Mouse (Mus musculus) naive thymus-derived CD4-positive, alpha-beta T cell, adult 5 months (primary cell): ENCODE results near the gene Tmem218. TPM values are rescaled to one million over a fixed set of nuclear protein-coding genes. Genes with fewer than 3 reads are reported as not detected.

ENCODE experiments used
- polyA plus RNA-seq: library from polyadenylated mRNA; unstranded; fragments of 100-300 nt; shearing (Covaris generic); gene quantifications from one replicate; pipeline ENCODE4 v1.2.1, GENCODE M21; 2017

Gene Tmem218
- polyA plus RNA-seq = 1.7 TPM

DNA sequence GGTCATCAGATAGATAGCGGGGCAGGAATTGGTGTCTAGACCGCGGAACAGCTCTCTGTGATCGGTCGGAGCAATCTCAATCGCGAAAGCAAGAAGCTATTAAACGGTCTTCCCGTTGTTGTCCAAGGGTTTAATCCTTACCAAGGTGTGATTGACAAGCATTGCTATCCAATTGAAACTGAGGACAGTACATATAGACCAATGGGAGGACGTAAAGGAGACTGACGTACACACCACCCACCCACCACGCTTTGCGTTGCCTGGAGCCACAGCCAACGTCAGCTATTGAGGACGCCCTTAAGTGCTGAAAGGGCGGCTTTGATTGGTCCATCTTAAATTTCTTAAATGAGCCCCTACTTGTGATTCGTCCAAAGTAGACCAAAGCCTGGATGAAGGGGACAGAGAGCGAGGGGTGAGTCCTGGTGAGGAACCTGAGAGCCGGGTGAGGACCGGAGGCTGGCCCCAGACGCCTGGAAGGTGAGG lies at the start of gene Tmem218:
Gene Tmem218, plus strand, starts transcription at position 295 of the 483 bp plus-strand sequence.

DNA sequence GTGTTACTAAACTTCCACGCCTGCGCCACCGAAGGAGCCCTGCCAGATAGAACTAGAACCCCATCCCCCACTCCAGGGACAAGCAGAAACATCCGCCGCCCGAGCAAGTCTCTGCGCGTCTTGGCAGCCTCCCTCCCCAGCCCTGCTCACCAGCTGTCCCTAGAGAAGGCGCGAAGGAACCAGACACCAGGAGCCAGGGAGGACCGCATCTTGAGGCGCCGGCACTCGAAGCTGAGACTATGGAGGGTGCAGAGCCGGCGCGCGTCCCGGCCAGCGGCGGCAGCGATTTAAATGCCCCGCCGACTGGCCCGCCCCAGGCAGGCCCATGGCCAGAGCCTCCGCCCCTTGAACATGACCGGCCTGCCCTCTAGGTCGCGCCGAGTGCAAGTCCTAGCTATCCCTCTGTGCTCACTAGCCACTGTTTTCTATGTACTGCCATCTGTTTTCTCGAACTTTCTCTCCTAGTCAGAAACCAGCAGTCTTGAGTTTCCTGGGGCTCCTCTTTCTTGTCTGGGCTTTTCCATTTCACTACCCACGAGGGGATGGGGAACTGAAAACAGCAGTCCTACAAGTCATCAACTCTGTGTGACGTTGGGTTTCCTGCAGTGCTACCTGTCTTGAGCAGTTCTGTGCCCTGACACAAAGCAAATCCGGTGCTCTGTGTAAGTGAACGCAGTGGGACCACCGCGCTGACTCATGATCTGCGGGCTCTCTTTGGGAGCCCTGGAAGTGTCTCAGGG lies 47.3 kb downstream of the Tmem218 start, which contains the start of gene Slc37a2:
Gene Slc37a2, minus strand, starts transcription at position 590 of the 740 bp plus-strand sequence.

Other genes with a start within 250 kb of the Tmem218 start
- not detected for gene Pknox2, start 60.8 kb upstream of the Tmem218 start, polyA plus RNA-seq
- 2.2 TPM for gene Slc37a2, start 47.5 kb downstream of the Tmem218 start, polyA plus RNA-seq
- gene Ccdc15, start 140.2 kb downstream of the Tmem218 start, polyA plus RNA-seq = 6.8 TPM
- not detected for gene Hepacam, start 159.1 kb downstream of the Tmem218 start, polyA plus RNA-seq
- not detected for gene Robo4, start 193.7 kb downstream of the Tmem218 start, polyA plus RNA-seq
- not detected for gene Robo3, start 225.0 kb downstream of the Tmem218 start, polyA plus RNA-seq